Mouse (Mus musculus) CH12F3 (cell line): ENCODE data around the gene Uba3.

ENCODE experiments used
- in situ Hi-C: fragments of 300-500 bp; cut with MboI; formaldehyde crosslinking; loops from 2 replicates; pipeline ENCODE4 v1.14.3; 2020; ENCODE audit warnings: low sequenced_read_pairs

Gene Uba3

GRCm38 (mm10) chr6:97210962-97211601 lies 5.6 kb upstream of the Uba3 start:
- in situ Hi-C loops, result no loop called here

GRCm38 (mm10) chr6:97210191-97210961 lies 4.9 kb upstream of the Uba3 start, which contains the start of gene Arl6ip5:
TSS of gene Arl6ip5 (plus strand) at chr6:97210689.
- in situ Hi-C loops, result no loop called here

GRCm38 (mm10) chr6:97209751-97210150 lies 4.3 kb upstream of the Uba3 start:
- in situ Hi-C loops, result no loop called here

- in situ Hi-C loops, result no loop called here
Measured at GRCm38 (mm10) chr6:97209201-97209600, 3.8 kb upstream of the Uba3 start.

GRCm38 (mm10) chr6:97208406-97208805 lies 3.0 kb upstream of the Uba3 start:
- in situ Hi-C loops, result no loop called here

GRCm38 (mm10) chr6:97207085-97207484 lies 1.6 kb upstream of the Uba3 start:
- in situ Hi-C loops, result no loop called here

- in situ Hi-C loops, result no loop called here
Measured at GRCm38 (mm10) chr6:97204952-97205351, 495 bp downstream of the Uba3 start.

GRCm38 (mm10) chr6:97204252-97204869 lies 1.1 kb downstream of the Uba3 start:
- in situ Hi-C loops, result no loop called here

- in situ Hi-C loops, result no loop called here
Measured at GRCm38 (mm10) chr6:97202477-97202876, 3.0 kb downstream of the Uba3 start.

- in situ Hi-C loops, result no loop called here
Measured at GRCm38 (mm10) chr6:97200437-97200836, 5.0 kb downstream of the Uba3 start.

GRCm38 (mm10) chr6:97179367-97179828 lies 26.0 kb downstream of the Uba3 start:
- in situ Hi-C loops, result no loop called here

GRCm38 (mm10) chr6:97178491-97179366 lies 26.7 kb downstream of the Uba3 start, which contains the start of gene Tmf1:
TSS of gene Tmf1 (minus strand) at chr6:97179122.
- in situ Hi-C loops, result no loop called here

- in situ Hi-C loops, result no loop called here
Measured at GRCm38 (mm10) chr6:97175716-97176115, 29.7 kb downstream of the Uba3 start.

GRCm38 (mm10) chr6:97150156-97150555 lies 55.3 kb downstream of the Uba3 start:
- in situ Hi-C loops, result no loop called here

GRCm38 (mm10) chr6:97149721-97150120 lies 55.7 kb downstream of the Uba3 start:
- in situ Hi-C loops, result no loop called here

GRCm38 (mm10) chr6:97148383-97149251 lies 56.8 kb downstream of the Uba3 start, which contains the start of gene Eogt:
TSS of gene Eogt (minus strand) at chr6:97149182.
- in situ Hi-C loops, result no loop called here

GRCm38 (mm10) chr6:97147755-97148382 lies 57.6 kb downstream of the Uba3 start:
- in situ Hi-C loops, result no loop called here

- in situ Hi-C loops, result no loop called here
Measured at GRCm38 (mm10) chr6:97145156-97145555, 60.3 kb downstream of the Uba3 start.

- in situ Hi-C loops, result no loop called here
Measured at GRCm38 (mm10) chr6:97144359-97144758, 61.1 kb downstream of the Uba3 start.
